Mouse (Mus musculus) stomach, postnatal 0 days (tissue): Measurements from ENCODE around the gene Zbtb21. TPM values are rescaled to one million over a fixed set of nuclear protein-coding genes. Genes with fewer than 3 reads are reported as not detected.
"Not testable (repeated sequence)": the region's sequence is repeated elsewhere in the genome, so short reads cannot be mapped to it uniquely, and the experiment has no call there.

Experiments used
- ATAC-seq: fragments of 200-750 bp; cut with Nextera tagmentation; 2 replicates; pipeline ENCODE4 v1.8.0; 2017; ENCODE audit not compliant: low FRiP score, low TSS enrichment
- DNase-seq: peaks from one replicate; pipeline ENCODE4 v3.0.0-alpha.2; 2016; ENCODE audit warnings: low spot score
- H3K27ac ChIP-seq: fragments of 300-500 bp; sonication (generic); replicated peaks from 2 replicates; pipeline ENCODE4 v1.5.1; 2014; ENCODE audit warnings: mild to moderate bottlenecking, control low read depth
- H3K27me3 ChIP-seq: fragments of 300-500 bp; sonication (generic); 2 replicates; pipeline ENCODE4 v1.6.1; 2014; ENCODE audit warnings: low read length; ENCODE audit not compliant: control insufficient read depth, insufficient read depth
- H3K36me3 ChIP-seq: fragments of 300-500 bp; sonication (generic); 2 replicates; pipeline ENCODE4 v1.6.1; 2014; ENCODE audit warnings: low read length, mixed read lengths; ENCODE audit not compliant: control insufficient read depth, insufficient read depth
- H3K4me1 ChIP-seq: fragments of 300-500 bp; sonication (generic); replicated peaks from 2 replicates; pipeline ENCODE4 v1.6.1; 2014; ENCODE audit warnings: antibody characterized with exemption; ENCODE audit not compliant: control insufficient read depth, insufficient read depth
- H3K4me2 ChIP-seq: fragments of 300-500 bp; sonication (generic); replicated peaks from 2 replicates; pipeline ENCODE4 v1.6.1; 2014; ENCODE audit warnings: low read depth, mild to moderate bottlenecking, control low read depth, moderate library complexity
- H3K4me3 ChIP-seq: fragments of 300-500 bp; sonication (generic); 2 replicates; pipeline ENCODE4 v1.5.1; 2014; ENCODE audit warnings: low read depth, low read length, control low read depth
- H3K9ac ChIP-seq: fragments of 300-500 bp; sonication (generic); 2 replicates; pipeline ENCODE4 v1.6.1; 2014; ENCODE audit warnings: mild to moderate bottlenecking, low read length, control low read depth, mixed read lengths
- H3K9me3 ChIP-seq: fragments of 300-500 bp; sonication (generic); 2 replicates; pipeline ENCODE4 v1.6.1; 2016; ENCODE audit warnings: low read length; ENCODE audit not compliant: control insufficient read depth
- CTCF ChIP-seq: IDR thresholded peaks from 2 replicates; pipeline ENCODE4 v1.5.1; 2016; ENCODE audit warnings: antibody characterized with exemption, low read depth, mild to moderate bottlenecking, moderate library complexity
- EP300 ChIP-seq: optimal IDR thresholded peaks from 2 replicates; pipeline ENCODE3; 2016; ENCODE audit warnings: antibody characterized with exemption
- WGBS: fragments of 180-500 bp; shearing (Covaris S2); extraction: QIAGEN DNeasy Blood & Tissue Kit; methylation state at CpG from one replicate; pipeline ENCODE4 v1.1.7; 2014; 5-methylcytosine and 5-hydroxymethylcytosine counted together
- polyA plus RNA-seq: library from polyadenylated mRNA; unstranded; fragments of >200 nt; fragmentation: Nextera tagmentation; extraction: Ambion mirVana; gene quantifications from 2 replicates; pipeline ENCODE4 v1.2.1, GENCODE M21; 2015

Zbtb21 gene
- polyA plus RNA-seq, 1 experiment from 2014 or later, result 5.4 TPM

GRCm38 (mm10) chr16:97952801-97953200, 9.6 kb downstream of the Zbtb21 start:
- no peaks in the 10 kb centered on the region for H3K27me3 ChIP-seq
- WGBS, result 79% methylated on average over 9 of the region's 9 CpGs
- no peak overlapping the region for H3K27ac ChIP-seq
- no peak for DNase-seq
- H3K4me1 ChIP-seq, result no peaks in the 10 kb centered on the region
- no peak for TF ChIP-seq EP300
- TF ChIP-seq CTCF, result no peak
- peaks cover 25% of the 10 kb centered on the region for H3K36me3 ChIP-seq
- no peaks in the 10 kb centered on the region for H3K9me3 ChIP-seq
- H3K9ac ChIP-seq, result no peak overlapping the region
- H3K4me3 ChIP-seq, result no peak overlapping the region
- no peak for ATAC-seq
- H3K4me2 ChIP-seq, result no peak overlapping the region

- Histone ChIP-seq H3K9me3 (no peaks in the 10 kb centered on the region), H3K4me2 (no peak overlapping the region), H3K27ac (no peak overlapping the region), H3K27me3 (no peaks in the 10 kb centered on the region), H3K9ac (no peak overlapping the region), H3K4me3 (no peak overlapping the region), H3K36me3 (peaks cover 25% of the 10 kb centered on the region), H3K4me1 (no peaks in the 10 kb centered on the region)
- TF ChIP-seq EP300 (no peak), CTCF (no peak)
- DNase-seq (no peak), ATAC-seq (no peak)
- 87% methylated on average over 4 of the region's 4 CpGs for WGBS
Measured at GRCm38 (mm10) chr16:97952371-97952770, 10.1 kb downstream of the Zbtb21 start.

GRCm38 (mm10) chr16:97950061-97950460, 12.4 kb downstream of the Zbtb21 start:
- TF ChIP-seq CTCF (no peak), EP300 (no peak)
- no peaks in the 10 kb centered on the region for H3K9me3 ChIP-seq
- H3K9ac ChIP-seq, result no peak overlapping the region
- H3K4me1 ChIP-seq, result no peaks in the 10 kb centered on the region
- no peak for DNase-seq
- ATAC-seq, result no peak
- H3K27me3 ChIP-seq, result no peaks in the 10 kb centered on the region
- H3K27ac ChIP-seq, result no peak overlapping the region
- no peak overlapping the region for H3K4me2 ChIP-seq
- peaks cover 25% of the 10 kb centered on the region for H3K36me3 ChIP-seq
- 95% methylated on average over 8 of the region's 8 CpGs for WGBS
- no peak overlapping the region for H3K4me3 ChIP-seq

GRCm38 (mm10) chr16:97948836-97949235, 13.6 kb downstream of the Zbtb21 start:
- no peak overlapping the region for H3K27ac ChIP-seq
- DNase-seq (no peak), ATAC-seq (no peak)
- no peaks in the 10 kb centered on the region for H3K27me3 ChIP-seq
- WGBS, result 80% methylated on average over 4 of the region's 4 CpGs
- TF ChIP-seq EP300, result no peak
- TF ChIP-seq CTCF, result no peak
- no peak overlapping the region for H3K9ac ChIP-seq
- H3K4me1 ChIP-seq, result no peaks in the 10 kb centered on the region
- no peak overlapping the region for H3K4me2 ChIP-seq
- H3K36me3 ChIP-seq, result peaks cover 21% of the 10 kb centered on the region
- H3K9me3 ChIP-seq, result no peaks in the 10 kb centered on the region
- H3K4me3 ChIP-seq, result no peak overlapping the region

- not testable (repeated sequence) for H3K27ac ChIP-seq, H3K4me3 ChIP-seq, H3K9ac ChIP-seq, H3K4me1 ChIP-seq, DNase-seq, H3K27me3 ChIP-seq, ATAC-seq, H3K4me2 ChIP-seq, H3K9me3 ChIP-seq
- 71% methylated on average over 2 of the region's 2 CpGs for WGBS
- H3K36me3 ChIP-seq, result peaks cover 15% of the 10 kb centered on the region
Measured at GRCm38 (mm10) chr16:97946993-97947392, 15.4 kb downstream of the Zbtb21 start.

- no peak overlapping the region for H3K27ac ChIP-seq
- H3K4me3 ChIP-seq, result no peak overlapping the region
- H3K4me2 ChIP-seq, result no peak overlapping the region
- no peak for DNase-seq
- no peak for ATAC-seq
- TF ChIP-seq CTCF (no peak), EP300 (no peak)
- no peaks in the 10 kb centered on the region for H3K27me3 ChIP-seq
- H3K9ac ChIP-seq, result no peak overlapping the region
- no peaks in the 10 kb centered on the region for H3K9me3 ChIP-seq
- no peaks in the 10 kb centered on the region; the same call in 1 of the 2 replicates for H3K36me3 ChIP-seq
- no peaks in the 10 kb centered on the region for H3K4me1 ChIP-seq
Measured at GRCm38 (mm10) chr16:97941844-97942243, 20.6 kb downstream of the Zbtb21 start.
